Mouse (Mus musculus) intestine, embryonic 14.5 days (tissue): Measurements from ENCODE around the gene Nr2e1. TPM values are rescaled to one million over a fixed set of nuclear protein-coding genes. Genes with fewer than 3 reads are reported as not detected.

Experiments
- ATAC-seq: fragments of 200-750 bp; cut with Nextera tagmentation; replicated peaks from 2 replicates; pipeline ENCODE4 v1.8.0; 2017; ENCODE audit warnings: low read depth, moderate number of reproducible peaks, moderate TSS enrichment, moderate library complexity; ENCODE audit not compliant: low FRiP score, low TSS enrichment
- DNase-seq: peaks from one replicate; pipeline ENCODE4 v3.0.0-alpha.2; 2018; ENCODE audit warnings: low spot score
- H3K27ac ChIP-seq: fragments of 300-500 bp; sonication (generic); 2 replicates; pipeline ENCODE4 v1.5.1; 2014; ENCODE audit warnings: low read depth, mild to moderate bottlenecking, control low read depth
- H3K27me3 ChIP-seq: fragments of 300-500 bp; sonication (generic); replicated peaks from 2 replicates; pipeline ENCODE4 v1.6.1; 2014; ENCODE audit warnings: low read length, control low read depth; ENCODE audit not compliant: control insufficient read depth, insufficient read depth
- H3K36me3 ChIP-seq: fragments of 300-500 bp; sonication (generic); 2 replicates; pipeline ENCODE4 v1.6.1; 2014; ENCODE audit warnings: low read length, control low read depth; ENCODE audit not compliant: control insufficient read depth, insufficient read depth
- H3K4me1 ChIP-seq: fragments of 300-500 bp; sonication (generic); replicated peaks from 2 replicates; pipeline ENCODE4 v1.6.1; 2014; ENCODE audit warnings: low read length, control low read depth, mixed read lengths; ENCODE audit not compliant: control insufficient read depth, insufficient read depth
- H3K4me2 ChIP-seq: fragments of 300-500 bp; sonication (generic); 2 replicates; pipeline ENCODE4 v1.6.1; 2014; ENCODE audit warnings: low read length
- H3K4me3 ChIP-seq: fragments of 300-500 bp; sonication (generic); 2 replicates; pipeline ENCODE4 v1.5.1; 2014; ENCODE audit warnings: low read depth, low read length, control low read depth, mixed read lengths
- H3K9ac ChIP-seq: fragments of 300-500 bp; sonication (generic); 2 replicates; pipeline ENCODE4 v1.6.1; 2014; ENCODE audit warnings: mild to moderate bottlenecking, low read length
- H3K9me3 ChIP-seq: fragments of 300-500 bp; sonication (generic); 2 replicates; pipeline ENCODE4 v1.6.1; 2016; ENCODE audit warnings: low read length, control low read depth; ENCODE audit not compliant: control insufficient read depth
- WGBS: fragments of 180-500 bp; shearing (Covaris S2); extraction: QIAGEN DNeasy Blood & Tissue Kit; methylation state at CpG from one replicate; pipeline ENCODE4 v1.1.7; 2014; 5-methylcytosine and 5-hydroxymethylcytosine counted together
- polyA plus RNA-seq: library from polyadenylated mRNA; unstranded; fragments of >200 nt; fragmentation: Nextera tagmentation; extraction: Ambion mirVana; gene quantifications from 2 replicates; pipeline ENCODE4 v1.2.1, GENCODE M21; 2014

The Nr2e1 gene
- polyA plus RNA-seq, 1 experiment from 2014 or later: not detected

DNA sequence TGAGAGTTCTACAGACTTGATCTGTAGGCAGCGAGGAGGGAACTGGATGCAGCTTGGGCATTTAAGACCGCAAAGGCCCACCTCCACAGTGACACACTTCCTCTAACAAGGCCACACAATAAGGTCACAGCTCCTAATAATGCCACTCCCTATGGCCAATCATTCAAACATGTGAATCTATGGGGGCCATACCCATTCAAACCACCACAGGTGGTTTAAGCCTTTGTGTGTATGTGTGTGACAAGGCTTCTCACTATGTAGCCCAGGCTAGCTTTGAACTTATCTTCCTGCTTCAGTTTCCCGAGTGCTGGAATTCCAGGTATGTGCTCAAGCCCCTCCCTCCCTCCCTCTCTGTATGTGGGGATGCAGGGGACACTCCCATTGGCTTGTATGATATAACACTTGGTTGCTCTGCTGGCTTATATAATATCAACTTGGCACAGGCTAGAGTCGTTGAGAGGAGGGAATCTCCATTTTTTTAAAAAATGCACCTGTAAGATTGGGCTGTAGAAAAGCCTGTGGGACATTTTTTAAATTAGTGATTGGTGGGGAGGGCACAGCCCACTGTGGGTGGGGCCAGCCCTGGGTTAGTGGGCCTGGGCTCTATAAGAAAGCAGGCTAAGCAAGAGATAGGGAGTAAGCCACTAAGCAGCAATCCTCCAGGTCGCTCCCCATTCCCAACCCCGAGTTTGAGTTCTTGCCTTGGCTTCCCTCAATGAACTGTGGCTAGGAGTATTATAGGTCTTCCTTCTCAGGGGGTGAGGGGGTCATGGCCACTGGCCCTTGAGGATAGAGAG, 37.5 kb downstream of the Nr2e1 start:
- ATAC-seq: no peak
- H3K9me3 ChIP-seq: no peaks in the 10 kb centered on the region
- 74% methylated on average over 6 of the region's 6 CpGs for WGBS
- H3K27ac ChIP-seq: no peak overlapping the region
- no peak overlapping the region for H3K9ac ChIP-seq
- H3K4me2 ChIP-seq: no peak overlapping the region
- no peak for DNase-seq
- no peaks in the 10 kb centered on the region for H3K27me3 ChIP-seq
- H3K4me3 ChIP-seq: no peak overlapping the region
- H3K4me1 ChIP-seq: no peaks in the 10 kb centered on the region
- no peaks in the 10 kb centered on the region for H3K36me3 ChIP-seq

- Histone ChIP-seq H3K9ac (no peak overlapping the region), H3K27ac (no peak overlapping the region), H3K4me1 (no peaks in the 10 kb centered on the region), H3K4me2 (no peak overlapping the region), H3K9me3 (no peaks in the 10 kb centered on the region), H3K27me3 (no peaks in the 10 kb centered on the region), H3K36me3 (peaks cover 34% of the 10 kb centered on the region), H3K4me3 (no peak overlapping the region)
- ATAC-seq: no peak
- no peak for DNase-seq
- WGBS: 87% methylated on average over 9 of the region's 9 CpGs
Observed at GRCm38 (mm10) chr10:42537571-42538316, 45.7 kb downstream of the Nr2e1 start.

DNA sequence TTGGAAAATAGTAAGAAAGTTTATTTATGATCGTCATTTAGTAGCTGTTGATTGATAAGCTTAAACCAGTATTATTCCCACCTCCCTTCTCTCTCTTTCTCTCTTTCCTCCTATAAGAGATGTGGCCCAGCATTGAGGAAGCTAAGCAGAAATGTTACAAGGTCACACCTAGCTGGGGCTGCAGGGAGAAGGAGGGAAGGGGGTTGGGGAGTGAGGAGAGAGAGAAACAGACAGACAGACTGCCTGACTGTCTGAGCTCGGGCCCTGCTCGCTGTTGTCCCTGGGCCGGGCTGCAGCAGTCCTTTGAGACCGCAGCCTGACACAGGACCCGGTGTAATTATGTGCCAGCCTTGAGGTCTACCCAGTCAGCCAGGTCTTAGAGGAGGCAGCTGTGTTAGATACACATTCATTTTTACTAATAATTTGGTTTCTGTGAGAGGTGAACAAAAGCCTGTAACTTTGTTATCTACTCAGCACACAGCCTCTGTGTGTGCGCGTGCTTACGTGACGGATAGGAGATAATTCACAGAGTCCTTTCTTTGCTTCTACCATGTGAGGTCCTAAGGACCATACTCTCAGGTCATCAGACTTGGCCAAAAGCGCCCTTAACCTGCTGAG, 49.5 kb downstream of the Nr2e1 start:
- Histone ChIP-seq H3K36me3 (peaks cover 56% of the 10 kb centered on the region), H3K27ac (no peak overlapping the region), H3K4me1 (no peaks in the 10 kb centered on the region), H3K4me2 (no peak overlapping the region), H3K4me3 (no peak overlapping the region), H3K9me3 (no peaks in the 10 kb centered on the region), H3K27me3 (no peaks in the 10 kb centered on the region), H3K9ac (no peak overlapping the region)
- ATAC-seq (no peak), DNase-seq (no peak)
- 87% methylated on average over 11 of the region's 11 CpGs for whole genome bisulfite sequencing

GRCm38 (mm10) chr10:42525682-42526081, 57.8 kb downstream of the Nr2e1 start:
- Histone ChIP-seq H3K4me1 (no peaks in the 10 kb centered on the region), H3K9me3 (no peaks in the 10 kb centered on the region), H3K27me3 (no peaks in the 10 kb centered on the region), H3K27ac (no peak overlapping the region), H3K4me3 (no peak overlapping the region), H3K4me2 (no peak overlapping the region), H3K36me3 (peaks cover 45% of the 10 kb centered on the region), H3K9ac (no peak overlapping the region)
- WGBS: 96% methylated on average over 3 of the region's 3 CpGs
- DNase-seq (no peak), ATAC-seq (no peak)

DNA sequence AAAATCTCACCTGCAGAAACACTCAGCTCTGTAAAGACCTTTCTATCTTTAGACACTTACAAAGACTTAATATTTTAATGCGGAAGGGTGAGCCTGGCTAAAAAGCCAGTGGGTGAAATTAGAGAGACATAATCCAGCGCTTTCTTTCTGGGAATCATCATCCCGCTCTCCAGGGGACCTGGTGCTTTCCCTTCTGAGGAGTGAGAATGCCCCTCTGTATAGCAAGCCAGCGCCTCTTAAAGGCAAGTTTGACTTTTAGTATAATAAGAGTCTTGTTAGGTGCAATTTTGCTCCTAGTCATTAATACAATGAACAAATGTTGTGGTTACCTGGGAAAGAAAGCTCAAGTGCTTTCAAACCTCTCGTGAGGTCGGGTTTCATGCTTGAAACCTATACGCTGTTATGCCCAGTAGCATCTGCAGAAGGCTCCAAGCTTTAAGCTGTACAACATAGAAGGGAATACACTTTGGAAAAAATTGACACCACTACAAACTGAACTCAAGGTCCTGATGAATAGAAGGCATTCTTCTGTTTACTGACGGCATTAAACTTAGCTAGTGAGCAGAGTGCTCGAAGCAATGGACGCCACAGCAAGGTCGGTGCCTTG, 59.8 kb downstream of the Nr2e1 start:
- H3K27ac ChIP-seq: no peak overlapping the region
- no peak for DNase-seq
- WGBS: 78% methylated on average over 11 of the region's 11 CpGs

GRCm38 (mm10) chr10:42522912-42523311, 60.5 kb downstream of the Nr2e1 start:
- H3K4me2 ChIP-seq: no peak overlapping the region
- DNase-seq (no peak), ATAC-seq (no peak)
- no peak overlapping the region for H3K27ac ChIP-seq
- H3K27me3 ChIP-seq: no peaks in the 10 kb centered on the region
- peaks cover 24% of the 10 kb centered on the region for H3K36me3 ChIP-seq
- 59% methylated on average over 2 of the region's 2 CpGs for whole genome bisulfite sequencing
- no peak overlapping the region for H3K4me3 ChIP-seq
- no peaks in the 10 kb centered on the region for H3K4me1 ChIP-seq
- H3K9ac ChIP-seq: no peak overlapping the region
- no peaks in the 10 kb centered on the region for H3K9me3 ChIP-seq

More for the DNA sequence above, 59.8 kb downstream of the Nr2e1 start:
- Histone ChIP-seq H3K9me3 (no peaks in the 10 kb centered on the region), H3K4me1 (no peaks in the 10 kb centered on the region), H3K27me3 (no peaks in the 10 kb centered on the region), H3K4me3 (no peak overlapping the region), H3K36me3 (peaks cover 31% of the 10 kb centered on the region), H3K9ac (no peak overlapping the region), H3K4me2 (no peak overlapping the region)
- ATAC-seq: no peak

DNA sequence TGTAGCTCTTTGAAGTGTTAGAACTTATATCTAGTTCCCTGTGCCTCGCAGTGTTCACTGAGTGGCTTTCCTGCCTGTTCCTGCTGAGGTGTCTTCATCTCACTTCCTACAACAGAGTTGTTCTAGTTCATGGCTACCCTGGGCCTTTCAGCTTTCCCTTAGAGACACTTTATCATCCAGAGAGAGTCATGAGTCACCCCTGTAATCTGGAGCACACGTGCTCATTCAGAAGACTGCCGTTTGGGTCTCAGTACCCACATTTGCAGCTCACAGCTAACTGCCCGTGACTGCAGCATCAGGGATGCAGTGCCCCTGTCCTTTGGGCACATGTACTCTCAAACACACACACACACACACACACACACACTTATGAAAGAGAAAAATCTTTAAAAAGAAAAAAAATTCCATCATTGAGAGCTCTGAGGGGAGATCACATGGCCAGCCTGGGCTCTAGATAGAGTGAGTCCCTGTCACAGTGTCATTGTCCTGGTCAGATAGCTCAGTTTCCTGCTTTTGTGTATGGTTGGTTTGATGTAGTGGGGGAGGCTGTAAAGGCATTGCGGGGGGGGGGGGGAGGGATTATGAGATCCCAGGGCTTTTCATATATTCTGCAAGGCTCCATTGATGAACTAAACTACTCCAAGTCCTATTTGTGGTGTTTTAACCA, 62.0 kb downstream of the Nr2e1 start:
- Histone ChIP-seq H3K27ac (no peak overlapping the region), H3K27me3 (no peaks in the 10 kb centered on the region), H3K9ac (no peak overlapping the region), H3K36me3 (peaks cover 17% of the 10 kb centered on the region), H3K4me2 (no peak overlapping the region), H3K9me3 (no peaks in the 10 kb centered on the region), H3K4me3 (no peak overlapping the region), H3K4me1 (no peaks in the 10 kb centered on the region)
- ATAC-seq (no peak), DNase-seq (no peak)
- 75% methylated on average over 5 of the region's 5 CpGs for WGBS

GRCm38 (mm10) chr10:42518363-42518762, 65.1 kb downstream of the Nr2e1 start:
- Histone ChIP-seq H3K4me1 (no peaks in the 10 kb centered on the region), H3K36me3 (0 out of 2 replicates have a peak, but pooled peaks cover 7% of the 10 kb centered on the region), H3K27ac (no peak overlapping the region), H3K9ac (no peak overlapping the region), H3K4me2 (no peak overlapping the region), H3K9me3 (no peaks in the 10 kb centered on the region), H3K4me3 (no peak overlapping the region), H3K27me3 (no peaks in the 10 kb centered on the region)
- DNase-seq (no peak), ATAC-seq (no peak)
- WGBS: 80% methylated on average over 8 of the region's 8 CpGs
